1 mouse cellular context compared by ENCODE assay signal in the genomic region with DNA sequence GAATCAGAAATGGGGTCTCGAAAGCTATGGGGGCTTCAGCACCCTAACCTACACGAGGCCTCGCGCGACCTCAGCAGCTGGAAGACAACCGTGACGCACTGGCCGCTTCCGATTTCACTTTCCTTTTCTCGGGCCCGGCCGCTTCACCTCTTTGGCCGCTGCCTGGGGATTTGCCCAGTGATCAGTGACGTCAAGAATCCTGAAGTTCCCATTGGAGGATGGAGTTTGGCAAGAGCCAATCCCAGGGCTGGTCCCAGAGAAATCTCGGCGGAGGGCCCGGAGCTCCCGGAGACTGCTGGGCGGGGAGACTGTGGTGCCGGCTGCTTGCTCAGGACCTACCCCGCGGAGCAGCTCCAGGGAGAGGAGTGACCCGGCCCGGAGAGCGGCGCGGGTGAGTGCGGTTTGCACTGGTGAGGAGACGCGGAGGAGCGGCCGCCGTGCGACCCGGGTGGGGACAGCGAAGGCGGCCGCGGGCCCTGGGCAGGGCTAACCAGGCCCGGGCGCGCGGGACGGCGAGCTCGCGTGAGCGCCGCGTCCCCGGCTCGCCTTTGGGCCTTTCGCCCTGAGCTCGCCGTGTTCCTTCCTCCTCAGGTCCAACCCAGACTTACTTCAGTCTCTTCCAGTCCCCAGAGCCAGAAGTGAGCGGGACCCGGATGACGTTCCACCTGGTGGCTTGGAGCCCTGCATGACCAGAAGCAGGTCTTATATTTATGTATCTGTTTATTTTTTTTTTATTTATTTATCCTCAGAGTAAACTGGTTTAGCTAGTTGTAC.
TF ChIP-seq lines count a peak whose summit lies in the region.

A gene (plus strand): TSS at position 261 of the 774 bp plus-strand sequence.

TF ChIP-seq in MEL, 35 proteins besides CTCF, POLR2A, EP300 and RAD21 (continued from another document):
- TF ChIP-seq TCF12 (IDR thresholded peaks at IDR 0.05; ENCODE audit: low read depth, low read length) (0 out of 2 replicates have a peak, but pooled peaks have one; percentile 10), NRF1 (IDR thresholded peaks at IDR 0.05; ENCODE audit: insufficient read depth, low read depth, low read length, poor library complexity, severe bottlenecking) (0 out of 2 replicates have a peak, but pooled peaks have one; percentile 25), MAX (IDR thresholded peaks at IDR 0.05; ENCODE audit: low read length) (peak; percentile 60; the same call in 1 of the 2 replicates), POLR2AphosphoS5 (IDR thresholded peaks at IDR 0.05; ENCODE audit: borderline replicate concordance, low read depth, low read length) (no peak), GATA1 (IDR thresholded peaks at IDR 0.05; ENCODE audit: low read depth, low read length) (no peak), GABPA (IDR thresholded peaks at IDR 0.05; ENCODE audit: low read depth, low read length) (no peak)
